Mouse (Mus musculus): ENCODE data around the gene Scfd2. TPM values are rescaled to one million over a fixed set of nuclear protein-coding genes. Genes with fewer than 3 reads are reported as not detected.

The Scfd2 gene
- total RNA-seq, 2 experiments from 2014 or later: 20.1 to 21.1 TPM

- no peak for DNase-seq (ENCODE audit: low spot score in 2 of 2)
Measured at GRCm38 (mm10) chr5:74246453-74246852, 285.1 kb downstream of the Scfd2 start.

- DNase-seq (ENCODE audit: low spot score in 2 of 2): no peak
Measured at GRCm38 (mm10) chr5:74245641-74246145, 285.9 kb downstream of the Scfd2 start.

GRCm38 (mm10) chr5:74244406-74245019 is 287.0 kb downstream of the Scfd2 start:
- no peak for DNase-seq (ENCODE audit: low spot score in 2 of 2)

GRCm38 (mm10) chr5:74242654-74243053 is 288.9 kb downstream of the Scfd2 start:
- no peak for DNase-seq (ENCODE audit: low spot score in 2 of 2)

- DNase-seq (ENCODE audit: low spot score in 2 of 2): no peak
Measured at GRCm38 (mm10) chr5:74240926-74241680, 290.5 kb downstream of the Scfd2 start.

GRCm38 (mm10) chr5:74240298-74240697 is 291.3 kb downstream of the Scfd2 start:
- DNase-seq (ENCODE audit: low spot score in 2 of 2): no peak

- no peak for DNase-seq (ENCODE audit: low spot score in 2 of 2)
Measured at GRCm38 (mm10) chr5:74239369-74239768, 292.2 kb downstream of the Scfd2 start.

- DNase-seq (ENCODE audit: low spot score in 2 of 2): no peak
Measured at GRCm38 (mm10) chr5:74233808-74234207, 297.8 kb downstream of the Scfd2 start.

- DNase-seq (ENCODE audit: low spot score in 2 of 2): no peak
Measured at GRCm38 (mm10) chr5:74230525-74230924, 301.0 kb downstream of the Scfd2 start.

- no peak for DNase-seq (ENCODE audit: low spot score in 2 of 2)
Measured at GRCm38 (mm10) chr5:74229775-74230413, 301.7 kb downstream of the Scfd2 start.

- no peak for DNase-seq (ENCODE audit: low spot score in 2 of 2)
Measured at GRCm38 (mm10) chr5:74228938-74229337, 302.6 kb downstream of the Scfd2 start.

GRCm38 (mm10) chr5:74227352-74227751 is 304.2 kb downstream of the Scfd2 start:
- no peak for DNase-seq (ENCODE audit: low spot score in 2 of 2)

- no peak for DNase-seq (ENCODE audit: low spot score in 2 of 2)
Measured at GRCm38 (mm10) chr5:74226183-74226582, 305.4 kb downstream of the Scfd2 start.

GRCm38 (mm10) chr5:74224480-74224879 is 307.1 kb downstream of the Scfd2 start:
- no peak for DNase-seq (ENCODE audit: low spot score in 2 of 2)

- no peak for DNase-seq (ENCODE audit: low spot score in 2 of 2)
Measured at GRCm38 (mm10) chr5:74222626-74223025, 308.9 kb downstream of the Scfd2 start.

GRCm38 (mm10) chr5:74218524-74218923 is 313.0 kb downstream of the Scfd2 start:
- no peak for DNase-seq (ENCODE audit: low spot score in 2 of 2)

- DNase-seq (ENCODE audit: low spot score in 2 of 2): no peak
Measured at GRCm38 (mm10) chr5:74215125-74215524, 316.4 kb downstream of the Scfd2 start.

GRCm38 (mm10) chr5:74214501-74215110 is 317.0 kb downstream of the Scfd2 start:
- no peak for DNase-seq (ENCODE audit: low spot score in 2 of 2)

- DNase-seq (ENCODE audit: low spot score in 2 of 2): no peak
Measured at GRCm38 (mm10) chr5:74211346-74211745, 320.2 kb downstream of the Scfd2 start.

GRCm38 (mm10) chr5:74209640-74210039 is 321.9 kb downstream of the Scfd2 start:
- DNase-seq (ENCODE audit: low spot score in 2 of 2): no peak

- DNase-seq (ENCODE audit: low spot score in 2 of 2): no peak
Measured at GRCm38 (mm10) chr5:74208438-74208837, 323.1 kb downstream of the Scfd2 start.

- DNase-seq (ENCODE audit: low spot score in 2 of 2): no peak
Measured at GRCm38 (mm10) chr5:74207209-74207608, 324.4 kb downstream of the Scfd2 start.
